Mouse (Mus musculus) kidney, adult 11 months (tissue): ENCODE measurements around the gene Gnai2.

ENCODE experiments used
- DNase-seq: peaks from one replicate; pipeline ENCODE4 v3.0.0; 2022

Gene Gnai2

GRCm38 (mm10) chr9:107608741-107609432 is 26.3 kb downstream of the Gnai2 start, which contains the start of gene Sema3b:
Gene Sema3b (minus strand): TSS chr9:107609229.
- peak; percentile 75 for DNase-seq

- peak; percentile 69 for DNase-seq
Observed at GRCm38 (mm10) chr9:107607653-107608245, 27.4 kb downstream of the Gnai2 start.

GRCm38 (mm10) chr9:107607036-107607435 is 28.1 kb downstream of the Gnai2 start:
- no peak for DNase-seq

GRCm38 (mm10) chr9:107606591-107606990 is 28.6 kb downstream of the Gnai2 start:
- DNase-seq = peak; percentile 73

- peak; percentile 84 for DNase-seq
Observed at GRCm38 (mm10) chr9:107605041-107605661, 30.0 kb downstream of the Gnai2 start.

- DNase-seq = no peak
Observed at GRCm38 (mm10) chr9:107603251-107603650, 31.9 kb downstream of the Gnai2 start.

GRCm38 (mm10) chr9:107602068-107602648 is 33.0 kb downstream of the Gnai2 start:
- peak; percentile 85 for DNase-seq

- DNase-seq = peak; percentile 16
Observed at GRCm38 (mm10) chr9:107601275-107601674, 33.9 kb downstream of the Gnai2 start.

- peak; percentile 70 for DNase-seq
Observed at GRCm38 (mm10) chr9:107600745-107601144, 34.4 kb downstream of the Gnai2 start.

- peak; percentile 44 for DNase-seq
Observed at GRCm38 (mm10) chr9:107599842-107600241, 35.3 kb downstream of the Gnai2 start.

GRCm38 (mm10) chr9:107599433-107599832 is 35.7 kb downstream of the Gnai2 start:
- peak; percentile 40 for DNase-seq

- peak; percentile 64 for DNase-seq
Observed at GRCm38 (mm10) chr9:107598385-107598784, 36.8 kb downstream of the Gnai2 start.

- no peak for DNase-seq
Observed at GRCm38 (mm10) chr9:107596619-107597569, 38.3 kb downstream of the Gnai2 start.

- peak; percentile 34 for DNase-seq
Observed at GRCm38 (mm10) chr9:107594281-107595062, 40.7 kb downstream of the Gnai2 start.

GRCm38 (mm10) chr9:107593101-107593976 is 41.8 kb downstream of the Gnai2 start:
- peak; percentile 89 for DNase-seq

- DNase-seq = peak; percentile 83
Observed at GRCm38 (mm10) chr9:107590773-107591060, 44.5 kb downstream of the Gnai2 start.

- peak; percentile 77 for DNase-seq
Observed at GRCm38 (mm10) chr9:107590058-107590772, 45.0 kb downstream of the Gnai2 start.

GRCm38 (mm10) chr9:107587833-107588639 is 47.1 kb downstream of the Gnai2 start:
- peak; percentile 80 for DNase-seq
